Mouse (Mus musculus) urinary bladder, adult 18-20 months (tissue): ENCODE data around the gene Mtch1.
"Not testable (repeated sequence)": the region's sequence is repeated elsewhere in the genome, so short reads cannot be mapped to it uniquely, and the experiment has no call there.

Experiments used
- DNase-seq, 2 experiments: peaks; one replicate each; pipeline ENCODE4 v3.0.0; 2022; ENCODE audit warnings: low spot score in 2 of 2, mixed read lengths in 2 of 2

The Mtch1 gene

GRCm38 (mm10) chr17:29332186-29332685 is 15.5 kb downstream of the Mtch1 start:
- no peak for DNase-seq

GRCm38 (mm10) chr17:29330671-29331410 is 16.9 kb downstream of the Mtch1 start:
- no peak for DNase-seq

DNA sequence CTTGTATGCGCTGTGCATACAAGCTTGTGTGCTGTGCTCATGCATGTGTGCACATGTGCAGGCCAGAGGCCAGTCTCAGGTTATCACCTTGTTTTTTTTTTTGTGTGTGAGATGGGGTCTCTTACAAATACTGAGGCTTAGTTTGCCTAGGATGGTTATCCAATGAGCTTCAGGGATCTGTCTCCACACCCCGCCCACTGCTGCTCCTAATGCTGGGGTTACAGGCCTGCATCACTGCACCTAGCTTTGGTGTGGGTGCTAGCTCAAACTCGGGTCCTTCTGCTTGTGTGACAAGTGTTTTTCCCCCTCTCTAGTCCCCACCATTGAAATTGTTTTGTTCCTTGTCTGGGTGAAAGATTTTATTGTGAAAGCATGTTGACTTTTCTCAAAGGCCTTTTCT is 17.5 kb downstream of the Mtch1 start:
- no peak for DNase-seq

DNA sequence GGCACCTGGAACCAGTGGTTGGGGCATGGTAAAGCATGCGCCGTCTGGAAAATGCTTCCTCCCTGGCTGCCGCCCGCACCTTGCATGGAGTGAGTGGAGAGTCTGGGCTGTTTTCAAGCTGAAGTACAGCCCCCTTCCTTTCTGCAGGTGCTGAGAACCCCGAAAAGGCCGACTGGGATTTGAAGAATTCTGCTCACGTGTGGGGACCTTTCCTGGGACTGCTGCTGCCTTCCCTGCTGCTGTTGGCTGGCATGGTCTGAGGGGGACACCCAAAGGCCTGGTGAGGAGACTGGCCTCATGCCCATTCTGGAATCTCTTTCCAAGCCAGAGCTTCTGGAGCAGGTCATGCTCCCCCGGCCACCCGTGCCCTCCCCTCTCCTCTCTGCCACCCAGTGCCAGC is 20.0 kb downstream of the Mtch1 start:
- no peak for DNase-seq

DNA sequence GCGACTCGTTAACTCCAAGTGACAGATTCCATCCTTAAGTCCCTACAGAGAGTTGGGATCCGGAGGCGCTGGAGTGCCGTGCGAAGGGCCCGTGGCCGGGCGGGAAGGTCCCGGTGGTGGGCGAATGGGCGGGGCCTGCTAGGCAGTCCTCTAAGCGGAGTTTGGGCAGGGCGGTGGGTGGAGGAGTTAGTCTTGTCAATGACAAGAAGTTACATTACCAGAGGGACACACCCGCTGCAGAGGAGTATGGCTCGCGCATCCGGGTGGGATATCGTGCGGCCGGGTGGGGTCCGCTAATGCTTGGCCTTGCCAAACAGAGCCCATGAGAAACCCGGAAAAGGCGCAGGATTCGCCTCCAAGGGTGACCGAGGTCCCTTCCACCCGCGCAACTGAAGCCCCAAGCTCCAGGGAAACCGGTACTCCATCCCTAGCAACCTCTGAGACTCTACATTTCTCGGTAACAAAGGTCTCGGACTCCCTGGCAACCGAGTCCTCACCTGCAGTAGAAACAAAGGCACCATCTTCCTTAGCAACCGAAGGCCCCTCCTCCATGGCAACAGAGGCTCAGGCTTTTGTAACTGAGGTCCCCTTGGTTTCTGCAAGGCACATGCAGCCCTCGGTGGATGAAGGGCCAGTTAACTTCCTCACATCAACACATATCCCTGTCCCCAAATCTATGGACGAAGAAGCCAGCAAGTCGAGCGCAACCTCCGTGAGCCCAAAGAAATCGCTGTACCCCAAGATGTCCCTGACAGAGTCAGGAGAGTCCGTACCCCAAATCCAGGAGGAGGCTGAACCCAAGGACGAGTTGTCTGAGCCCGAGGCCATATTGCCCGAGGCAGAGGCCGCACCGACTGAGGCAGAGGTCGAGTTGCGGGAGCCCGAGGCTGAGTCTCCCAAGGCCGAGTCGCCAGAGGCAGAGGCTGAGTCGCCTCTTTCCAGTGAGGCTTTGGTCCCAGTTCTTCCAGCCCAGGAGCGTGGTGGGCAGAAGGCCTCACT is 20.9 kb downstream of the Mtch1 start:
- no peak for DNase-seq

DNA sequence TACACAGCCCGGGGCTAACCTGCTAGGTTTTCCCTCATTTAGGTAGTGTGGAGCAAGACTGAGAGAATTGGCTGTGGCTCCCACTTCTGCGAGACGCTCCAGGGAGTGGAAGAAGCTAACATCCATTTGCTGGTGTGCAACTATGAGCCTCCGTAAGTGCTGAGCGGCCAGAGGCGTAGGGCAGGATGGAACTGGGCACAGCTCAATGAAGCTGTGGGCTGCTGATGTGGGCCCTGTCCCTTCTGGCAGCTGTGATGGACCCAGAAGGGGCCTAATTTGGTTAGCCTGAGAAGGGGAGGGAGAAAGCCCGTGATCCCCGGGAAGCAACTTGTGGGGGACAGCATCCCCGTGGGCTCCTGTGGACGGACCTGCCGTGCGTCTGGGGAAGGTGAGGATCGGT is 21.9 kb downstream of the Mtch1 start:
- no peak for DNase-seq

DNA sequence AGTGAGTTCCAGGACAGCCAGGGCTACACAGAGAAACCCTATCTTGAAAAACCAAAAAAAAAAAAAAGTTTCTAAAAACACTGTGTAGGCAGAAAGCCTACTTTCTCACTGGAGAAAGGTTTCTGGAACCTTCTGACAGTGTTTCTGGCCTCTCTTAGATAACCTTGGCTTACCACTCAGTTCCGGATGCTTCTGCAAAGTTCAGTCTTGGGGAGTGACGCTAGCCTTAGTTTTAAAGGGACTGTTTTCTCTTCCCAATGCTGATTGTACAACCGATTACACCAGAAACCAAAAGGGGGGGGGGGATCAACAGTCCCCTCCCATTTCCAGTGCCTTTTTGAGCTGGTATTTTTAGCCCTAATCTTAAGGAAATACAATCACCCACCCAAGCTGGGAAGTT is 24.1 kb downstream of the Mtch1 start:
- DNase-seq, result no peak

DNA sequence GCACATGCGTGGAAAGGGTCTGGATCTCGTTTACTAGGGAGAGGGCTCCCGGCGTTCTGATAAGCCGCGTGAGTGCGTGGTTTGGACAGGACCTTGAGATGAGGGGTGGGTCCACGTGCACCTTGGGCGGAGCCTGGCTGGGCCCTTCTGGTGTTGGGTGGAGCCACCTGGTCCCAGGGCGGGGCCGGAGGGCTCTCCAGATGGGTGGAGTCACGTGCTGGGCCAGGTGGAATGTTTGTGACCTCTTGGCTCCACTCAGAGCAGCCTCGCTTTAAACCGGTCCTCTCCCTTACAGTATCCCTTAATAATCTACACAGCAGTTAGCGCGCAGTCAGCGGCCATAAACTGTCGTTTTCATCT is 25.2 kb downstream of the Mtch1 start:
- no peak for DNase-seq

DNA sequence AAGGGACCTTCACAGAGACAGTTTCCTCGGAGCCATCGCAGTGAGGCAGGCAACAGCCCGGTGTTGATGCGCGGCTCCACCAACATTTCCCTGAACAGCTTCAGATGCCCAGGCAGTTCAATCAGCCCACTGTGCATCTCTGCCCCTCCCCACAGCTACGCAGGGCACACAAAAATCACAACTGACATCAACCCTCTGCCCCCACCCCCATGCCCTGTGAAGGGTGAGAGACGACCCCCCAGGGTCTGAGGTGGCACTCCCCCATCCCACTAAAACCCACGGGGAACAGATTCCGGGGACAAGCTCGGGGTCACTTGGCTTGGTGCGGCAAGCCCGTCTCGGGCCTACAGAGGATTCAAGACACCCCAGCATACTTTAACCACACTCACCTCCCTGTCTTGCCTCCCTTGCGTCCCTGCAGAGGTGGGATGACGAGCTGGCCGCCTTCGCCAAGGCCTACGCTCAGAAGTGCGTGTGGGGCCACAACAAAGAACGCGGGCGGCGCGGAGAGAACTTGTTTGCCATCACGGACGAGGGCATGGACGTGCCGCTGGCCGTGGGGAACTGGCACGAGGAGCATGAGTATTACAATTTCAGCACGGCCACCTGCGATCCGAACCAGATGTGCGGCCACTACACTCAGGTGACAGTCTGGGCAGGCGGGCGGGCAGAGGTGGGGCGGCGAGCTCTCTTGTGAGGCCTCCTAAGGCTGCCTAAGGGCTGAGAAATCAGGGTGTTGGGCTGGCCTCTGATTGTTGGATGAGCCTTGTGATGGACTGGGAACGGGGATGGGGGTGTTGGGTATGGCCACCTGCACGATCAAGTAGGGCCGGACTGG is 25.8 kb downstream of the Mtch1 start:
- no peak for DNase-seq

DNA sequence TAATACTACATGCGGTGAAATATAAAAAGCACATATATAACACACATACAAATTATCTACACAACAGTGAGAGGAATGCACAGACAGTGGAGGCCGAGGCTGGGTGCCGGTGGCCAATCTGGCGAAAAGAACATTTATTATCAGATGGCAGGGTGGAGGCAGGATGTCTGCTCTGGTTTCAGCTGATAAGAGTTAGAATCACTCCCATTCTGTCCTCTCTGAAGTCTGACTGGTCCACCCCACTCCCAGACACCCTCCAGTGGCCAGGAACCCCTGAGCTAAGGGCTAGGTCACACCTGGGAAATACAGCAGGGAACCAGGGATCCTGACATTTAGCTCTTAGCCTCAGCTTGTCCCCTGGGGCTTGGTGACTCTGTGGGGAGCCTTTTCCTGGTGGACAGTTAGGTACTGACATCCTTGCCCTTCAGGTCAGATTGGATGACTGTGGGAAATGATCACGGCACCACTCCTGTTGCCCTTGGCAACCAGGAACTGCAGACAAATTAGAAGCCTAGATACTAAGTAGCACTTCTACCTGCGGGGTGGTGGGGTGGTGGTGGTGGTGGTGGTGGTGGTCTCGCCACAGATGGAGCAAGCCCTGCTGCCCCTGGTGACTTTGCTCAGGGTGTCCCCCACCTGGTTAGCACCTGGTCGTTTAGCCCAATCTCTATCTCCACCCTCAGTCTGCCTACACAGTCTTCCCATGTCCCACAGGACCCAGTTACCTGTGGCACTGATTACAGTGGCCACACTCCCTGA is 27.7 kb downstream of the Mtch1 start:
- no peak for DNase-seq

DNA sequence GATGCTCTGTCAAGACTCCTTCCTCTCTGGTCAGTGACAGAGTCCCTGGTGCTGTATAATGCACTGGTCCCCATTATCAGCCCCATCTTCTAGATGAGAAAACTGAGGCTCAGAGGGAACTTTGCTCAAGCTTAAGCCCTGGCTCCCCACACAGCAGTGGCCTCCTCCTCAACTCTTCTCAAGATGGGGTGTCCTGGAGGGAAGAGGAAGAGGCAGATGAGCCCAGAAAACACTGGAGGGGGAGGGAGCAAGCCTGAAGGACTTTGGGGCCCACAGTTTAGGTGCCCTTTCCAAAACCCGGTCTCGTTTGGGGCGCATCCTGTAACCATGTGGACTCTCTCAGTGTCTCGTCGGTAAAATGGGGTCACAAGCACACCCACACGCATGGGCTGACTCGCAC is 28.3 kb downstream of the Mtch1 start:
- DNase-seq, result no peak

GRCm38 (mm10) chr17:29318731-29319250 is 28.9 kb downstream of the Mtch1 start:
- DNase-seq, result peak in 1 of 2 experiments; percentile 44

GRCm38 (mm10) chr17:29317380-29317779 is 30.4 kb downstream of the Mtch1 start, which contains the start of gene Pi16:
Gene Pi16, plus strand, starts transcription at chr17:29317680.
- DNase-seq, result not testable (repeated sequence)

DNA sequence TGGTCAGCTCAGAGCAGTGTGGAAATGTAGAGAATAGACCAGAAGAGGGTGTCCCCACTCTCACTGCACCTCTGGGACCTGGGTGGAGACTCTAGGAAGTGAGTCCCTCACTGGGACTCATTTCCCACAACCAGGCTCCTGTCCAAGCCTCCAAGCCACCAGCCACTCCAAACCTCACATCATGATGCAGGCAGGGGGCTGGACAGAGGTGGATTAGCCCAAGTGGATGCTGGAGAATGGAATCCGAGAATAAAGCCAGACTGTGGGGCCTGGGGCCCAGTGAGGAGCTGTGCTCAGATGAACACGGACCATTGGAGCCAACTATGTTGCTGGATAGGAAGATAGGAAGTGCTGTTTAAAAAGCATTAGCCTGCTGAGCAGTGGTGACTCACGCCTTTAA is 30.8 kb downstream of the Mtch1 start:
- no peak for DNase-seq

DNA sequence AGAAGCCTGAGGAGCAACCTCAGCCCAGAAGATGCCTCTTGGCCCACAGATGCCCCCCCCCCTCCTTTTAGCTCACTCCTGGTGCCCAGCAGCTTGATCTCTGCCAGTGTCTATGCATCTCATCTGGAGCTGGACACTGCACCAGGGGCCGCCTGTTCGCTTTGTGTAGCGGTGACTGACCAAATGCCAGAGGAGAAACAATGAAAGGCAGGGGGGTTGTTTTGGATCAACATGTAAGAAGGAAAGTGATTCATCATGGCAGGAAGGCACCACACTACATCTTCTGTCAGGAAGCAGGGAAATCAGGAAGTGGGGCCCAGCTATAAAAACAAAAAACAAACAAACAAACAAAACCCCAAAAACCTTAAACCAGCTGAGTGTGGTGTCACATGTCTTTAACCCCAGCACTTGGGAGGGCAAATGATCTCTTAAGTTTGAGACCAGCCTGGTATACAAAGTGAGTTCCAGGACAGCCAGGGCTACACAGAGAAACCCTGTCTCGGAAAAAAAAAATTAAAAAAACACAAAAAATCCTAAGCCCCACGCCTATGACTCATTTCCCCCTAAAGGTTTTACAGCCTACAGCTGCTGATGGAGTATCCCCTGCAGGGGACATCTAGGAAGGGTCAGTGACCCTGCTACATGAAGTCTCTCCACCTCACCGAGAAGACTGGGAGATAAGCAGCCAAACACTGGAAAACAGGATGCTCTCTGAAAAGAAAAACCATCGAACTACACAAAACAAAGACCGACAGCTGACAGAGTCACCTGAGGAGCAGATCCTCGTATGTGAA is 31.9 kb downstream of the Mtch1 start:
- no peak for DNase-seq

- DNase-seq, result no peak
These were observed 34.4 kb downstream of the Mtch1 start for GRCm38 (mm10) chr17:29313300-29313699.

GRCm38 (mm10) chr17:29312082-29312481 is 35.7 kb downstream of the Mtch1 start:
- no peak for DNase-seq

- DNase-seq, result no peak
These were observed 36.1 kb downstream of the Mtch1 start for GRCm38 (mm10) chr17:29311602-29312001.

- DNase-seq, result no peak
These were observed 37.6 kb downstream of the Mtch1 start for GRCm38 (mm10) chr17:29310056-29310623.

- DNase-seq, result no peak
These were observed 41.9 kb downstream of the Mtch1 start for GRCm38 (mm10) chr17:29305871-29306270.
